Mouse (Mus musculus) heart, postnatal 0 days (tissue): Measurements from ENCODE around the gene Hormad1. TPM values are rescaled to one million over a fixed set of nuclear protein-coding genes. Genes with fewer than 3 reads are reported as not detected.
"Not testable (repeated sequence)": the region's sequence is repeated elsewhere in the genome, so short reads cannot be mapped to it uniquely, and the experiment has no call there.

Experiments
- ATAC-seq: fragments of 200-750 bp; cut with Nextera tagmentation; 2 replicates; pipeline ENCODE4 v1.8.0; 2017; ENCODE audit warnings: low read depth, moderate number of reproducible peaks, moderate library complexity; ENCODE audit not compliant: insufficient read depth
- DNase-seq: peaks from one replicate; pipeline ENCODE4 v3.0.0-alpha.2; 2016; ENCODE audit warnings: low spot score
- H3K27ac ChIP-seq: fragments of 300-500 bp; sonication (generic); 2 replicates; pipeline ENCODE4 v1.5.1; 2014; ENCODE audit warnings: low read depth, mild to moderate bottlenecking
- H3K27me3 ChIP-seq: fragments of 300-500 bp; sonication (generic); 2 replicates; pipeline ENCODE4 v1.6.1; 2014; ENCODE audit warnings: low read length, mixed read lengths; ENCODE audit not compliant: control insufficient read depth, insufficient read depth
- H3K36me3 ChIP-seq: fragments of 300-500 bp; sonication (generic); replicated peaks from 2 replicates; pipeline ENCODE4 v1.6.1; 2014; ENCODE audit warnings: low read length, mixed read lengths; ENCODE audit not compliant: control insufficient read depth, insufficient read depth
- H3K4me1 ChIP-seq: fragments of 300-500 bp; sonication (generic); 2 replicates; pipeline ENCODE4 v1.6.1; 2014; ENCODE audit warnings: antibody characterized with exemption; ENCODE audit not compliant: control insufficient read depth, insufficient read depth
- H3K4me2 ChIP-seq: fragments of 300-500 bp; sonication (generic); 2 replicates; pipeline ENCODE4 v1.6.1; 2014; ENCODE audit warnings: low read depth, mild to moderate bottlenecking, low read length, moderate library complexity
- H3K4me3 ChIP-seq: fragments of 300-500 bp; sonication (generic); 2 replicates; pipeline ENCODE4 v1.5.1; 2014; ENCODE audit warnings: low read depth, low read length
- H3K9ac ChIP-seq: fragments of 300-500 bp; sonication (generic); replicated peaks from 2 replicates; pipeline ENCODE4 v1.6.1; 2014; ENCODE audit warnings: low read depth, low read length, mixed read lengths
- H3K9me3 ChIP-seq: fragments of 300-500 bp; sonication (generic); replicated peaks from 2 replicates; pipeline ENCODE4 v1.6.1; 2016; ENCODE audit warnings: low read length; ENCODE audit not compliant: control insufficient read depth
- CTCF ChIP-seq: IDR thresholded peaks from 2 replicates; pipeline ENCODE4 v1.5.1; 2016; ENCODE audit warnings: antibody characterized with exemption, control low read depth, low read depth
- EP300 ChIP-seq: IDR thresholded peaks from 2 replicates; pipeline ENCODE4 v1.6.1; 2016; ENCODE audit warnings: antibody characterized with exemption, low read depth
- WGBS: fragments of 180-500 bp; shearing (Covaris S2); extraction: QIAGEN DNeasy Blood & Tissue Kit; methylation state at CpG from one replicate; pipeline ENCODE4 v1.1.7; 2014; 5-methylcytosine and 5-hydroxymethylcytosine counted together
- polyA plus RNA-seq: library from polyadenylated mRNA; unstranded; fragments of >200 nt; fragmentation: Nextera tagmentation; extraction: Ambion mirVana; gene quantifications from 2 replicates; pipeline ENCODE4 v1.2.1, GENCODE M21; 2015
- total RNA-seq: library from RNA; depleted of rRNA; stranded (reverse); fragments of >200 nt; gene quantifications from 2 replicates; pipeline ENCODE4 v1.2.3, GENCODE M21; 2014; ENCODE audit warnings: low replicate concordance

Gene Hormad1
- total and polyA plus RNA-seq, 2 experiments from 2014 or later, result not detected

DNA sequence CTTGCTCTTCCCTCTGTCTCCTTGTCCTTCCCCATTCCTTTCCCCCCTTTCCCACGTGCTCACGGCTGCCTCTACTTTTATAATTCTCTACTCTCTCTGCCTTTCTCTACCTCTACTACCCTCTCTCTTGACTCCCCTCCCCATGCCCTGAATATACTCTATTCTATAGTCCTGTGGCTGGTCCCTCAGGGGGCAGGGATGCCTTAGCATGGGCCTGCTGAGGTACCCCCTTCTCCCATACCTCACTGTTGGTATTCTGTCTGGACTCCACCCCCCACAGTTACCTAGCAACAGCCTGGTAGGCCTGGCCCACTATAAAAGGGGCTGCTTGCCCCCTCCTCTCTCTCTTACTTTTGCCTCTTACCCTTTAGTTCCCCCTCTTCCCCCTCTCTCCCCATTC lies 64.1 kb downstream of the Hormad1 start:
- H3K9ac ChIP-seq, result no peak overlapping the region
- H3K4me3 ChIP-seq, result no peak overlapping the region
- H3K27me3 ChIP-seq, result no peaks in the 10 kb centered on the region
- H3K9me3 ChIP-seq, result no peaks in the 10 kb centered on the region
- no peak for DNase-seq
- H3K4me1 ChIP-seq, result peaks cover 10% of the 10 kb centered on the region
- TF ChIP-seq CTCF (no peak), EP300 (no peak)
- no peak overlapping the region for H3K27ac ChIP-seq
- no peak overlapping the region for H3K4me2 ChIP-seq
- WGBS, result 76% methylated on average over 2 of the region's 2 CpGs
- ATAC-seq, result no peak
- peaks cover 35% of the 10 kb centered on the region for H3K36me3 ChIP-seq

- 75% methylated on average over 5 of the region's 5 CpGs for WGBS
- H3K4me1 ChIP-seq, result not testable (repeated sequence)
Observed at GRCm38 (mm10) chr3:95623991-95624515, 64.6 kb downstream of the Hormad1 start.

DNA sequence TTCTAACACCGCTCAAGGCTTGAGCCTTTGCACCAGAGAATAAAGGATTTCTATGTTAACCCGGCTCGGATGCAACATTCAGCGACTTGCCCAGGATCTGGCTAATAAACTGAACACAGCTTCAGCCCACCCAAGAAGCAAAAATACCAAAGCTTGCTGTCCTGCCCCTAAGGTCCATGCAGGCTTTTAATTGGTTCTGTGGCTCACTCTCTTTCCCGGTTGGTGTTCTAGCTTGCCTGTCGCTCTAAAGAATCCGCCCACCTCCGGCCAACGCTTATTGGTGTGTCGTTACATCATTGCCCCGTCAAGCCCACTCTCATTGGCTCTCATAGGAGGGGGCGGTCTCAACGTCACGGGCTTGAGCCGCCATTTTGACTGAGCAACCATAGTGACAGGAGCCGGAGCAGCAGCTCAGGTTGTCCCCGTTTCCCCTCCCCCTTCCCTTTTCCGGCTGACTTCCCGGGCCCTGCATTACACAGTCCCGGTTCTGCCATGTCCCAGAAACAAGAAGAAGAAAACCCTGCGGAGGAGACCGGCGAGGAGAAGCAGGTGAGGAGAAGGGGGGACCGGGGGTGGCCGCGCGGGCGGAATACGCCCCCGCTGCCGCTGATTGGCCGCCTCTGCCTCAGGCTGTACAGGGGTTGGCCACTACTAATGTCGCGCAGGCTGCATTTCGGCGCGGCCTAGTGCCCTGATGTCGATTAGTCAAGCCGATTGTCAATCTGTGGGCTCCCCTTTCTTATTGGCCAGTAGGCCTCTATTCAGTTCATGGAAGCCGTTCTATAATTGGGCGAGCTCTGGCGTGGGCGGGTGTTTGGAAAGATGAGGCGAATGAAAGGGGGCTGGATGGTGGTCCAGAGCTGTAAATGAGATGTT lies 65.4 kb downstream of the Hormad1 start, which contains the start of gene Ensa:
Gene Ensa (plus strand): TSS at position 366 of the 876 bp plus-strand sequence.
- TF ChIP-seq EP300 (peak; percentile 92), CTCF (no peak)
- Histone ChIP-seq H3K9ac (peak within 1 kb of the TSS; percentile 61), H3K4me1 (peaks cover 10% of the 10 kb centered on the region), H3K27me3 (no peaks in the 10 kb centered on the region), H3K9me3 (no peaks in the 10 kb centered on the region), H3K36me3 (peaks cover 40% of the 10 kb centered on the region), H3K27ac (peak within 1 kb of the TSS; percentile 85), H3K4me3 (peak within 1 kb of the TSS; percentile 78), H3K4me2 (peak within 1 kb of the TSS; percentile 80)
- ATAC-seq, result peak; percentile 98
- WGBS, result under 1% methylated on average over 44 of the region's 44 CpGs
- DNase-seq, result peak; percentile 100

More at GRCm38 (mm10) chr3:95623991-95624515, 64.6 kb downstream of the Hormad1 start:
- H3K9me3 ChIP-seq, ATAC-seq, DNase-seq, H3K9ac ChIP-seq, H3K27me3 ChIP-seq: not testable (repeated sequence)
- Histone ChIP-seq H3K4me3 (peak overlapping the region; percentile 78), H3K36me3 (peaks cover 37% of the 10 kb centered on the region), H3K27ac (peak overlapping the region; percentile 75), H3K4me2 (peak overlapping the region; percentile 60)

DNA sequence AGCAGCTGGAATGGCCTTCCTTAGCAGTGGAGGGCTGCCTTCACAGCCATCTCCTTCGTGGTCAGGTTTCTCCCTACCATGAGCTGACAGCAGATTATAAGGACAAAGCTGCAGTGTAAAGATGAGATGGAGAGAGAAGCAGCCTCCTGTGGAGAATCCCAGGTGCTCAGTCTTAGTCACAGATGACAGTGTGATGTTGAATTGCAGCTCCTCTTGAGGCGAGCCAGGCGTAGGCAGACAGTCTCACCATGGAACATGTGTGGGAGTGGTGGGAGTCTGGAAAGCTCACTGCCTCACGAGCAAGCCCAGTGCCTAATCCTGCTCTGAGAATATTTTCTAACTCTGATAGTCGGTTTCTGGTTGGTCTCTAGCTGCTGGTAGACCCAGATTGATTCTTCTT lies 68.3 kb downstream of the Hormad1 start:
- no peak for ATAC-seq
- WGBS, result 73% methylated on average over 5 of the region's 5 CpGs

DNA sequence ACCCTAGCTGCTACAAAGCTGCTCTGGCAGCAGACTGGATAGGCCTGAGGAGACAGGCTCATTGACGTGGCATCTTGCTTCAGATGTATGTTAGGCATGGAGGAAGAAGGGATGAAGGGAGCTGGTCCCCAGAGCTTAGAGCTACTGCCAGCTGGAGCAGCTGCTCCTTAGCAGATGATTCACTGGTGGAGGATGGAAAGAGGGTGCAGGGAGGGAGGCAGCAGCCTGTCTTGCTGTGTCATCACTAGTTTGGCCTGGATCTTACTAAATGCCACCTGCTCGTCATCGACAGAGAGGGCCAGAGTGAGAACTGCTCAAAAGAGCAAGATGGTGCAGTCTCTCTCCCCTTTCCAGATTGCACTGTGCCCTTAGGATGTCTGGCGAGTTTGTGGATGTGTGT lies 70.3 kb downstream of the Hormad1 start:
- Histone ChIP-seq H3K9me3 (no peaks in the 10 kb centered on the region), H3K27me3 (no peaks in the 10 kb centered on the region), H3K27ac (no peak overlapping the region), H3K4me2 (no peak overlapping the region), H3K4me3 (no peak overlapping the region), H3K9ac (no peak overlapping the region), H3K36me3 (peaks cover 73% of the 10 kb centered on the region), H3K4me1 (peaks cover 10% of the 10 kb centered on the region)
- 73% methylated on average over 4 of the region's 4 CpGs for WGBS
- TF ChIP-seq CTCF, result no peak
- no peak for TF ChIP-seq EP300
- no peak for ATAC-seq
- no peak for DNase-seq

More for the DNA sequence above, 68.3 kb downstream of the Hormad1 start:
- H3K4me2 ChIP-seq, result no peak overlapping the region
- H3K4me1 ChIP-seq, result peaks cover 10% of the 10 kb centered on the region
- no peak overlapping the region for H3K4me3 ChIP-seq
- TF ChIP-seq CTCF (no peak), EP300 (no peak)
- H3K9me3 ChIP-seq, result no peaks in the 10 kb centered on the region
- no peaks in the 10 kb centered on the region for H3K27me3 ChIP-seq
- DNase-seq, result no peak
- no peak overlapping the region for H3K9ac ChIP-seq
- peaks cover 60% of the 10 kb centered on the region for H3K36me3 ChIP-seq
- H3K27ac ChIP-seq, result no peak overlapping the region
